Mouse (Mus musculus) intestine, postnatal 0 days (tissue): ENCODE measurements around the gene Krt25. TPM values are rescaled to one million over a fixed set of nuclear protein-coding genes. Genes with fewer than 3 reads are reported as not detected.

Experiments
- ATAC-seq: fragments of 200-750 bp; cut with Nextera tagmentation; 2 replicates; pipeline ENCODE4 v1.8.0; 2017; ENCODE audit warnings: mild to moderate bottlenecking, moderate TSS enrichment, moderate library complexity
- H3K27ac ChIP-seq: fragments of 300-500 bp; sonication (generic); 2 replicates; pipeline ENCODE4 v1.5.1; 2014; ENCODE audit warnings: mild to moderate bottlenecking, low read depth, low read length, moderate library complexity
- H3K27me3 ChIP-seq: fragments of 300-500 bp; sonication (generic); replicated peaks from 2 replicates; pipeline ENCODE4 v1.6.1; 2014; ENCODE audit warnings: low read length, mixed read lengths; ENCODE audit not compliant: control insufficient read depth, insufficient read depth
- H3K36me3 ChIP-seq: fragments of 300-500 bp; sonication (generic); 2 replicates; pipeline ENCODE4 v1.6.1; 2014; ENCODE audit warnings: mild to moderate bottlenecking, moderate library complexity; ENCODE audit not compliant: control insufficient read depth, insufficient read depth
- H3K4me1 ChIP-seq: fragments of 300-500 bp; sonication (generic); replicated peaks from 2 replicates; pipeline ENCODE4 v1.6.1; 2014; ENCODE audit warnings: antibody characterized with exemption, low read length, mixed read lengths; ENCODE audit not compliant: control insufficient read depth, insufficient read depth
- H3K4me2 ChIP-seq: fragments of 300-500 bp; sonication (generic); replicated peaks from 2 replicates; pipeline ENCODE4 v1.6.1; 2014; ENCODE audit warnings: low read depth, mild to moderate bottlenecking, moderate library complexity
- H3K4me3 ChIP-seq: fragments of 300-500 bp; sonication (generic); 2 replicates; pipeline ENCODE4 v1.5.1; 2014; ENCODE audit warnings: low read depth, low read length
- H3K9ac ChIP-seq: fragments of 300-500 bp; sonication (generic); 2 replicates; pipeline ENCODE4 v1.6.1; 2014; ENCODE audit warnings: mild to moderate bottlenecking, low read depth, low read length
- H3K9me3 ChIP-seq: fragments of 300-500 bp; sonication (generic); 2 replicates; pipeline ENCODE4 v1.6.1; 2016; ENCODE audit warnings: mixed run types; ENCODE audit not compliant: control insufficient read depth
- CTCF ChIP-seq: sonication (generic); IDR thresholded peaks from 2 replicates; pipeline ENCODE4 v1.5.1; 2016; ENCODE audit warnings: low read depth, mild to moderate bottlenecking, control low read depth, antibody characterized with exemption, moderate library complexity
- WGBS: fragments of 180-500 bp; shearing (Covaris S2); extraction: QIAGEN DNeasy Blood & Tissue Kit; methylation state at CpG from one replicate; pipeline ENCODE4 v1.1.7; 2014; 5-methylcytosine and 5-hydroxymethylcytosine counted together
- polyA plus RNA-seq: library from polyadenylated mRNA; unstranded; fragments of >200 nt; fragmentation: Nextera tagmentation; extraction: Ambion mirVana; gene quantifications from 2 replicates; pipeline ENCODE4 v1.2.1, GENCODE M21; 2015

The Krt25 gene
- polyA plus RNA-seq, 1 experiment from 2014 or later = 0.26 TPM

DNA sequence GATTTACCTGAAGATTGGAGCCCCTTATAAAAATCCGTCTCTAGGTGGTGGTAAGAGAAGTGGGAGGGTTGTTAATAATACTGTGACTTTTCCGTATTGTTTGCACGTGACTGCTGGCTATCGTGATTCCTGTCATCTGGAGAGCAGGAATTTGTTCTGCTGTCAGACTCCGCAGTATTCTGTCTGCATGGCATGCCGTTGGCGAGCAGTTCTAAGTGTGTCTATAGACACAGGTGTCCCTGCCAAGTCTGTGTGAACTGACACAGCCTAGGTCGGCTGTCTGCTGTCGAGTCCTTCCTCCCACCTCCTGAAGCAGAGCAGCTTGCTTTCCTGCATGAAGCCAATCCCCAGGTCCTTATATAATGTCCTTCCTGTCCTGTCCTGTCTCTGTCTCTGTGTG, 3.6 kb downstream of the Krt25 start:
- H3K9ac ChIP-seq = no peak overlapping the region
- no peak for TF ChIP-seq CTCF
- H3K27ac ChIP-seq = no peak overlapping the region
- 0 out of 2 replicates have a peak overlapping the region, but pooled peaks have one; percentile 3 for H3K4me3 ChIP-seq
- no peaks in the 10 kb centered on the region for H3K4me1 ChIP-seq
- 33% methylated on average over 9 of the region's 9 CpGs for WGBS
- no peaks in the 10 kb centered on the region for H3K9me3 ChIP-seq
- H3K27me3 ChIP-seq = no peaks in the 10 kb centered on the region
- ATAC-seq = no peak
- H3K36me3 ChIP-seq = no peaks in the 10 kb centered on the region
- H3K4me2 ChIP-seq = peak overlapping the region; percentile 41

DNA sequence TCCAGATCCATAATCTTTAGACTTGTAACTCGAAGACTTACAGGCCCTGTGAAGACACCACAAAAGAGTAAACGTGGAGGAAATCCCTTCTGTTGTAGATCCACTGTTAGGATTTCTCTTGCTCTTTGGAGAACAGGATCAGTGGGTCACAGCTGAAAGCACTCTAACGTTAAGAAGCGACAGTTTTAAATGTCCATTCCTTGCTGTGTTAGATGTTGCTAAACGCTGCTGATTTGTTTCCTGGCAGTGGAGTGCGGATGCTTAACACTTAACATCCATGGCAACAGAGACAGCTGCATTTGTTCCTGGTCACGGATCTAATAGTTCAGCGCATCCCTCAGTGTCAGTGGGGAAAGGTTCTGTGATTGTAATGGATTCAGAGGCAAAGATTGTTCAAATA, 6.2 kb downstream of the Krt25 start:
- 53% methylated on average over 8 of the region's 8 CpGs for WGBS
- TF ChIP-seq CTCF = no peak
- no peak overlapping the region for H3K9ac ChIP-seq

DNA sequence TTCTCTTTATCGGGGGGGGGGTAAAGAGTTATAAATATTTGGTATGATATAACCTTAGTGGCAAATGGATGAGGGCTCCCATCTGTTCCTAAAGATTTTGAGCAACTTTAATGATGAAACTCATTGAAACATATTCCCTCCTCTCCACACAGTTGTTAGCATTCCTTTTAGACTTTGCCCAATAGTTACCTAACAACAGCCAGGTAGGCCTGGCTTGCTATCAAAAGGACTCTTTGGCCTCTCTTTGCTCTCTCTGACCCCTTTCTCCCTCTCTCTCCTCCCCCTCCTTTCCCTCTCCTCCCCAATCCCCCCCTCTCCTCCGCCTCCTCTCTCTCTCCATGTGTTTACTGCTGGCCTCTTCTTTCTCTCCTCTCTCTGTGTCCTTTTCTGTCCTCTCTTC, 8.2 kb downstream of the Krt25 start:
- no peak for TF ChIP-seq CTCF

More for the DNA sequence above, 6.2 kb downstream of the Krt25 start:
- Histone ChIP-seq H3K4me2 (no peak overlapping the region), H3K36me3 (no peaks in the 10 kb centered on the region), H3K27me3 (no peaks in the 10 kb centered on the region), H3K27ac (no peak overlapping the region), H3K4me1 (no peaks in the 10 kb centered on the region), H3K4me3 (no peak overlapping the region), H3K9me3 (no peaks in the 10 kb centered on the region)
- no peak for ATAC-seq

DNA sequence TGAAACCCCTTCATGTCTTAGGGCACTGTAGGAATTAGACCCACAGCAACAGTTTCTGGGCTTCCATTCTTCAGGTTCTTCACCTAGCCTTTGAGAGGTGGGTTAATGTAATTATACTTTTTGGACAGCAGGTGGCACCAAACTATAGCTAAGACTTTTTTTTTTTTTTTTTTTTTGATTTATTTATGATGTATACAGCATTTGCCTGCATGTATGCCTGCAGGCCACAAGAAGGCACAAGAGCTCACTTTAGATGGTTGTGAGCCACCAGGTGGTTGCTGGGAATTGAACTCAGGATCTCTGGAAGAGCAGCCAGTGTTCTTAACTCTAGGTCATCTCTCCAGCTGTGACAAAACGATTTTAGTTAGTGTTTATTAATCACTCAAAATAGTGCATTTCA, 11.9 kb downstream of the Krt25 start:
- TF ChIP-seq CTCF = peak; percentile 69
- ATAC-seq = no peak
- WGBS = 81% methylated on average over 1 of the region's 1 CpGs
- no peak overlapping the region for H3K9ac ChIP-seq
- no peak overlapping the region for H3K27ac ChIP-seq
- H3K9me3 ChIP-seq = no peaks in the 10 kb centered on the region
- no peaks in the 10 kb centered on the region for H3K36me3 ChIP-seq
- H3K4me1 ChIP-seq = no peaks in the 10 kb centered on the region
- no peak overlapping the region for H3K4me3 ChIP-seq
- no peak overlapping the region for H3K4me2 ChIP-seq
- H3K27me3 ChIP-seq = no peaks in the 10 kb centered on the region

More for the DNA sequence above, 8.2 kb downstream of the Krt25 start:
- no peak overlapping the region for H3K4me2 ChIP-seq
- no peak overlapping the region for H3K4me3 ChIP-seq
- 62% methylated on average over 2 of the region's 2 CpGs for WGBS
- H3K27ac ChIP-seq = no peak overlapping the region
- no peaks in the 10 kb centered on the region for H3K27me3 ChIP-seq
- H3K4me1 ChIP-seq = no peaks in the 10 kb centered on the region
- H3K9me3 ChIP-seq = no peaks in the 10 kb centered on the region
- H3K36me3 ChIP-seq = no peaks in the 10 kb centered on the region
- H3K9ac ChIP-seq = no peak overlapping the region
- ATAC-seq = no peak

DNA sequence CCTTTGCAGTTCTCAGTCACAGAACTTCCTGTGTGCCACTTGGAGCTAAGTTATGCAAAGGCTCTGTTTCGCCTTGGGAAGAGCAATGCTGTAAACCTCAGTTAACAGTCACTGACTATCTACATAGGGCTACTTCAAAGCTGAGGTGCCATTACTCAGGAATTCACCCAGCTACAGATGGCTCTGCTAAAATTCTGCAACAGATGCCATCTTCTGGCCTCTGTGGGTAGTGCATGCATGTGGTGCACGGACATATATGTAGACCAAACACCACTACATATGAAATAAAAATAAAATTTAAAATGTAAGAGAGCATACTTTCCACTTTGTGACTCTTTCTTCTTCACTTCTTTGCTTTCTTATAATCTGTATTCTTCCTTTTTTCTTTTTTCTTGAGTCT, 15.2 kb downstream of the Krt25 start:
- WGBS = 40% methylated on average over 2 of the region's 2 CpGs
- no peaks in the 10 kb centered on the region for H3K36me3 ChIP-seq
- H3K9me3 ChIP-seq = no peaks in the 10 kb centered on the region
- no peaks in the 10 kb centered on the region for H3K4me1 ChIP-seq
- H3K27ac ChIP-seq = no peak overlapping the region
- H3K9ac ChIP-seq = no peak overlapping the region
- no peak overlapping the region for H3K4me2 ChIP-seq
- H3K27me3 ChIP-seq = no peaks in the 10 kb centered on the region
- no peak for ATAC-seq
- no peak overlapping the region for H3K4me3 ChIP-seq
- TF ChIP-seq CTCF = peak; percentile 76

DNA sequence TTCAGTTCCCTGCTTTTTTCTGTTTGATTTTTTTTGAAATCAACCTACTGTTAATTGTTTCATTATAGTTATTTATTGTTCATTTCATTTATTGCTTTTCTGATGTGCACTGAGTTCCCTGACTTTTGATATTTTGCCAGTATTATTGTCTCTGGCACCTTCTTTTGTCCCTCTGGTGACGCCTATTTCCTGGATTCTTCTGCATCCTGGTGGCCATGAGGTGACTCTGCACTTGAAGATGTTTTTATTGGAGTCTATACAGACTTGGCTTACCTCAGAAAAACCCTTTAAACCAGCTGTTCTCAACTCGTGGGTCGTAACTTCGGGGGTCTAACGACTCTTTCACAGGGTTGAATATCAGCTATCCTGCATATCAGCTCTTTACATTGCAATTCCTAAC, 27.7 kb downstream of the Krt25 start:
- ATAC-seq = no peak
- WGBS = 45% methylated on average over 5 of the region's 5 CpGs
- no peak overlapping the region for H3K9ac ChIP-seq
- no peaks in the 10 kb centered on the region for H3K36me3 ChIP-seq
- no peak overlapping the region for H3K4me2 ChIP-seq
- no peak overlapping the region for H3K4me3 ChIP-seq
- TF ChIP-seq CTCF = peak; percentile 63
- H3K4me1 ChIP-seq = no peaks in the 10 kb centered on the region
- peaks cover 6% of the 10 kb centered on the region; the same call in 1 of the 2 replicates for H3K27me3 ChIP-seq
- H3K27ac ChIP-seq = no peak overlapping the region
- no peaks in the 10 kb centered on the region for H3K9me3 ChIP-seq

DNA sequence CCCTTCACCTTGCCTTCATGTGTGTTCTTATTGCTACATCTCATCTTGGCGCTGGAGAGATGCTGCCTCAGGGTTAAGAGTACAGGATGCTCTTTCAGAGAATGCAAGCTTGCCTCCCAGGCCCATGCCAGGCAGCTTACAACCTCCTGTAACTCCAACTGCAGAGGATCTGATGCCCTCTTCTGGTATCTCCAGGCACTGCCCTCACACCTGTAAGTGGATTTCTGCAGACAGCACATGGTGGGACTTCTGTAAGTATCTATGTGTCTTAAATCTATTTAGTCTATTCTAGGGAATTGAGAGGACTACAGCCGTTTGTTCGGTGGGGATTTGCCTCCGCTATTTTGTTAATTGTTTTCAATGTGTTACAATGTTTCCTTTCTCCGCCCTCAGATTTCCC, 29.9 kb downstream of the Krt25 start:
- Histone ChIP-seq H3K4me2 (no peak overlapping the region), H3K9me3 (no peaks in the 10 kb centered on the region), H3K27ac (no peak overlapping the region), H3K4me3 (no peak overlapping the region), H3K36me3 (no peaks in the 10 kb centered on the region), H3K9ac (no peak overlapping the region), H3K27me3 (peaks cover 6% of the 10 kb centered on the region; the same call in 1 of the 2 replicates), H3K4me1 (no peaks in the 10 kb centered on the region)
- 61% methylated on average over 5 of the region's 5 CpGs for WGBS
- TF ChIP-seq CTCF = peak; percentile 80
- no peak for ATAC-seq
